17 mouse cellular contexts compared by ENCODE assay signal in the genomic region with DNA sequence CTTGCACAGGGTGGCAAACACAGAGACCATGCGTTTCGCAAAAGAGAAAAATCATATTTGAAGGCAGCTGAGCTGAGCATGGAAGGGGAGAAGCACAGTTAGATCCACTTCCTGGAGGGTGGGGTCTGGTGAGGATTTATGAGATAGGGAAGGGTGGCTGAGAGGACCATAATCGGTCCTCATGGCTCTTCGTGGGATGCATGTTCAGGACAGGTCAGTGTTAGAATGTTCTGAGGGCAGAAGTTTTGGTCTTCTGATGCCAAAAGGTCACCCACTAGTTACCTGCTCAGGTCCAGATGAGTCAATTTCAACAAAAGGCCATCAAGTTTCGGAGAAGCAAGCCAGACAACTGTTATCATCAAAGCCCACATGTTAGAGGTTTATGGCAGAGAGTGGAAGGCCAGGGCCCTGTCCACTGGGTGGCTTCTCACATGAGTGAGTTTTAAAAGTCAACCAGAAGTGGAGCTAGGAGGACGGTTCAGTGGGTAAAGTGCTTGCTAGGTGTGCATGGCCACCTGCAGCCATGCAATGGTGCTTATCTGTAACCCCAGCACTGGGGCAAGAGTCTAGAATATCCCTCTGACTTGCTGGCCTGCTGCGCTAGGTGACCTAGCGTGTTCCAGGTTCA. TPM values are rescaled to one million over a fixed set of nuclear protein-coding genes. Genes with fewer than 3 reads are reported as not detected.
DNase-seq lines count a peak whose midpoint lies in the region; ATAC-seq and TF ChIP-seq lines count a peak whose summit lies in the region.
"Had no signal": no experiment of that assay in that cellular context is flagged by ENCODE, and none has a peak within 500 bp of the region (broad histone marks: within the 10 kb centered on the region; RNA-seq: fewer than 3 reads in every experiment).

No protein-coding gene starts in this region.

- peak in 1 of 2 experiments; percentile 24; a peak in 3 of 4 replicates for TF ChIP-seq EP300 in MEL (IDR thresholded peaks at IDR 0.05; ENCODE audit: low read depth in 1 of 2, low read length in 2 of 2)

- TF ChIP-seq CTCF in MEL (IDR thresholded peaks at IDR 0.05 in 2 of 3, conservative IDR thresholded peaks at IDR 0.05 in 1 of 3; ENCODE audit: control insufficient read depth in 1 of 3, insufficient read depth in 1 of 3, low read depth in 2 of 3, low read length in 3 of 3, poor library complexity in 1 of 3, severe bottlenecking in 1 of 3): no peak; a peak in 1 of 6 replicates

- ATAC-seq in lung, embryonic 15.5 days (ENCODE audit: borderline replicate concordance, extremely low read depth, low FRiP score, low TSS enrichment): no peak
- no peak for ATAC-seq in cerebellum, adult (ENCODE audit: insufficient number of reproducible peaks, low FRiP score, low TSS enrichment)

- peak; percentile 24 for DNase-seq in heart, embryonic 10.5 days (ENCODE audit: low spot score)
- no peak for DNase-seq in heart, adult 8-10 months (ENCODE audit: low spot score)
- no peak for DNase-seq in lung, adult 18-20 months
- peak; percentile 68 for DNase-seq in MEL (ENCODE audit: low read depth, low spot score)
- DNase-seq: adrenal gland, adult 2 months; cerebellum, adult 9-10 months; layer of hippocampus, adult 9-11 months; left cerebral cortex, postnatal 4 days; thymus, adult 18-20 months; thymus, postnatal 4 days had no signal

- no peak overlapping the region for H3ac ChIP-seq in myocyte (ENCODE audit: control insufficient read depth, insufficient read length)

- TF ChIP-seq RAD21 in MEL (IDR thresholded peaks at IDR 0.05; ENCODE audit: low read depth, low read length): no peak

- TF ChIP-seq POLR2A in MEL (IDR thresholded peaks at IDR 0.05; ENCODE audit: control insufficient read depth in 1 of 2, insufficient read depth in 1 of 2, low read depth in 1 of 2, low read length in 2 of 2, poor library complexity in 1 of 2) (peak in 1 of 2 experiments; percentile 58; a peak in 2 of 4 replicates), myocyte (IDR thresholded peaks at IDR 0.05; ENCODE audit: insufficient read length, low read depth) (no peak)

- no peak overlapping the region for H3K4me2 ChIP-seq in lung, embryonic 15.5 days
- peak overlapping the region; percentile 79 for H3K4me2 ChIP-seq in myocyte (ENCODE audit: low read depth)

- peaks cover 5% of the 10 kb centered on the region; the same call in 1 of the 2 replicates for H3K27me3 ChIP-seq in heart, embryonic 10.5 days (ENCODE audit: insufficient read depth, poor library complexity, severe bottlenecking)
- no peaks in the 10 kb centered on the region for H3K27me3 ChIP-seq in lung, embryonic 15.5 days
- no peaks in the 10 kb centered on the region for H3K27me3 ChIP-seq in MEL (ENCODE audit: control insufficient read depth in 1 of 2, insufficient read depth in 2 of 2, low read length in 2 of 2)
- H3K27me3 ChIP-seq in myocyte (ENCODE audit: control insufficient read depth, insufficient read depth, insufficient read length): no peaks in the 10 kb centered on the region
- H3K27me3 ChIP-seq: hindbrain, embryonic 13.5 days; kidney, embryonic 15.5 days had no signal

- no peak overlapping the region for H3K4me3 ChIP-seq in heart, embryonic 10.5 days
- no peak overlapping the region for H3K4me3 ChIP-seq in lung, embryonic 15.5 days
- peak overlapping the region; percentile 49 to 52 for H3K4me3 ChIP-seq in MEL (ENCODE audit: control insufficient read depth in 1 of 2, insufficient read depth in 1 of 2, low read depth in 2 of 2, low read length in 2 of 2)
- no peak overlapping the region for H3K4me3 ChIP-seq in myocyte

- H3K9me3 ChIP-seq in heart, embryonic 10.5 days: no peaks in the 10 kb centered on the region
- H3K9me3 ChIP-seq in lung, embryonic 15.5 days: no peaks in the 10 kb centered on the region
- no peaks in the 10 kb centered on the region for H3K9me3 ChIP-seq in MEL (replicated peaks; ENCODE audit: insufficient read depth, low read length)
- H3K9me3 ChIP-seq: hindbrain, embryonic 13.5 days; kidney, embryonic 15.5 days had no signal

- WGBS in heart, embryonic 10.5 days: 87% methylated on average over 8 of the region's 8 CpGs
- 78% methylated on average over 8 of the region's 8 CpGs for WGBS in lung, embryonic 15.5 days

- H3K36me3 ChIP-seq in heart, embryonic 10.5 days: no peaks in the 10 kb centered on the region
- H3K36me3 ChIP-seq in lung, embryonic 15.5 days: no peaks in the 10 kb centered on the region
- H3K36me3 ChIP-seq in MEL (ENCODE audit: control insufficient read depth in 1 of 2, insufficient read depth in 2 of 2, low read length in 2 of 2) (peaks cover 0 to 42% of the 10 kb centered on the region in 2 experiments; a peak in 2 of 4 replicates), myocyte (ENCODE audit: control insufficient read depth, insufficient read depth) (peaks cover 5% of the 10 kb centered on the region)
- H3K36me3 ChIP-seq: hindbrain, embryonic 13.5 days; kidney, embryonic 15.5 days had no signal

- H3K4me1 ChIP-seq in heart, embryonic 10.5 days: peaks cover 19% of the 10 kb centered on the region
- peaks cover 39% of the 10 kb centered on the region for H3K4me1 ChIP-seq in lung, embryonic 15.5 days
- H3K4me1 ChIP-seq in MEL (ENCODE audit: control insufficient read depth in 1 of 2, insufficient read depth in 2 of 2, low read length in 2 of 2): peaks cover 18 to 48% of the 10 kb centered on the region in 2 experiments

- H3K9ac ChIP-seq in lung, embryonic 15.5 days: no peak overlapping the region
- H3K9ac ChIP-seq in MEL (ENCODE audit: control insufficient read depth, low read depth, low read length, poor library complexity, severe bottlenecking): peak overlapping the region; percentile 32

- H3K27ac ChIP-seq in heart, embryonic 10.5 days: no peak overlapping the region
- 0 out of 2 replicates have a peak overlapping the region, but pooled peaks have one; percentile 20 for H3K27ac ChIP-seq in lung, embryonic 15.5 days
- peak overlapping the region; percentile 58 for H3K27ac ChIP-seq in MEL (ENCODE audit: control insufficient read depth, low read depth, low read length)
- H3K27ac ChIP-seq: left cerebral cortex, adult 2 months had no signal

- H3K79me2 ChIP-seq in MEL (ENCODE audit: control insufficient read depth, insufficient read depth, low read length, poor library complexity) (no peaks in the 10 kb centered on the region), myocyte (ENCODE audit: control insufficient read depth, insufficient read depth) (peaks cover 38% of the 10 kb centered on the region)

TF ChIP-seq in MEL, 35 proteins besides CTCF, POLR2A, EP300 and RAD21 (continues in another document):
- TF ChIP-seq TCF12 (IDR thresholded peaks at IDR 0.05; ENCODE audit: low read depth, low read length) (peak; percentile 34; the same call in 1 of the 2 replicates), JUND (IDR thresholded peaks at IDR 0.05; ENCODE audit: low read depth, low read length) (no peak), CHD2 (IDR thresholded peaks at IDR 0.05; ENCODE audit: low read length) (no peak), GABPA (IDR thresholded peaks at IDR 0.05; ENCODE audit: low read depth, low read length) (no peak), MEF2A (IDR thresholded peaks at IDR 0.05; ENCODE audit: extremely low read depth, insufficient replicate concordance, low read depth, low read length, poor library complexity, severe bottlenecking) (no peak), MYB (IDR thresholded peaks at IDR 0.05; ENCODE audit: low read depth, low read length) (no peak), TAL1 (IDR thresholded peaks at IDR 0.05; ENCODE audit: low read length) (peak; percentile 74), ZMIZ1 (IDR thresholded peaks at IDR 0.05; ENCODE audit: low read depth, low read length) (no peak), MAZ (IDR thresholded peaks at IDR 0.05; ENCODE audit: low read depth, low read length) (no peak)

TF ChIP-seq in myocyte, 11 proteins besides CTCF, POLR2A, EP300 and RAD21:
- TF ChIP-seq TCF12 (IDR thresholded peaks at IDR 0.05; ENCODE audit: insufficient read depth, poor library complexity, severe bottlenecking) (no peak), USF1 (IDR thresholded peaks at IDR 0.05; ENCODE audit: low read depth) (no peak)

RNA-seq across cellular contexts. Expression of gene Trim16, which starts 0.9 kb away (rescaled TPM):
- 3.7 and 4.9 TPM in 2 replicates for polyA plus RNA-seq in heart, embryonic 10.5 days (2016; fragmentation: Nextera tagmentation; extraction: Ambion mirVana)
- 10 to 100 TPM in 1 of 4 experiments, 1 to 10 TPM in 3; 6.5 to 10.9 (median 9.0) TPM for total RNA-seq in heart, adult 8-10 months (2022)
- 20.2 and 23.6 TPM in 2 replicates for polyA plus RNA-seq in lung, embryonic 15.5 days (2015; fragmentation: Nextera tagmentation; extraction: Ambion mirVana)
- total RNA-seq in MEL (2012; rRNA removed): 3.1 and 5.9 TPM in 2 replicates
- polyA plus RNA-seq in MEL (2012; ENCODE audit: insufficient read depth in 1 of 2, insufficient read length in 2 of 2, low read depth in 1 of 2, low replicate concordance in 2 of 2, missing spikeins in 1 of 2) (1 to 10 TPM in 1 of 2 experiments, not detected in 1; 5.5 TPM), myocyte (2012; fragmentation: generic; extraction: Trizol) (16.9 TPM)

RNA-seq across cellular contexts. Expression of gene Fbxw10, which starts 27.7 kb away (rescaled TPM):
- polyA plus RNA-seq in heart, embryonic 10.5 days (2016; fragmentation: Nextera tagmentation; extraction: Ambion mirVana): 0.34 TPM in 1 of 2 replicates, not detected in the other
- under 1 TPM; 0.09 to 0.44 (median 0.30) TPM for total RNA-seq in heart, adult 8-10 months (2022)
- 0.38 and 0.49 TPM in 2 replicates for polyA plus RNA-seq in lung, embryonic 15.5 days (2015; fragmentation: Nextera tagmentation; extraction: Ambion mirVana)
- not detected in 2 replicates for total RNA-seq in MEL (2012; rRNA removed)
- polyA plus RNA-seq in MEL (2012; ENCODE audit: insufficient read depth in 1 of 2, insufficient read length in 2 of 2, low read depth in 1 of 2, low replicate concordance in 2 of 2, missing spikeins in 1 of 2) (not detected), myocyte (2012; fragmentation: generic; extraction: Trizol) (not detected)
- polyA plus RNA-seq: adrenal gland, adult 2 months had no signal

RNA-seq across cellular contexts. Expression of gene Zfp286, which starts 29.9 kb away (rescaled TPM):
- polyA plus RNA-seq in heart, embryonic 10.5 days (2016; fragmentation: Nextera tagmentation; extraction: Ambion mirVana): 10.8 and 14.9 TPM in 2 replicates
- total RNA-seq in heart, adult 8-10 months (2022): 1 to 10 TPM in 1 of 4 experiments, under 1 TPM in 3; 0.41 to 1.8 (median 0.72) TPM
- 16.6 and 16.7 TPM in 2 replicates for polyA plus RNA-seq in lung, embryonic 15.5 days (2015; fragmentation: Nextera tagmentation; extraction: Ambion mirVana)
- not detected in 2 replicates for total RNA-seq in MEL (2012; rRNA removed)
- polyA plus RNA-seq in MEL (2012; ENCODE audit: insufficient read depth in 1 of 2, insufficient read length in 2 of 2, low read depth in 1 of 2, low replicate concordance in 2 of 2, missing spikeins in 1 of 2) (not detected), myocyte (2012; fragmentation: generic; extraction: Trizol) (not detected)
- polyA plus RNA-seq: C2C12 had no signal

Comparison
In these comparisons a context has a peak if more than half of its experiments do, and no peak if none do; other contexts are left out.
1. DNase-seq: peak in heart, embryonic 10.5 days (single experiment) and MEL (single experiment); none in heart, adult 8-10 months (single experiment) and lung, adult 18-20 months (0 of 2).
2. H3K4me3 ChIP-seq: peak in MEL (2 of 2); none in heart, embryonic 10.5 days (single experiment), lung, embryonic 15.5 days (single experiment) and myocyte (single experiment).
3. RNA of gene Zfp286, which starts 29.9 kb away (polyA plus RNA-seq): 16.6 to 16.7 TPM in lung, embryonic 15.5 days and 10.8 to 14.9 TPM in heart, embryonic 10.5 days; not detected in MEL and not detected in myocyte (single experiment); every median in the first group is over 10 times any median in the second.